Mouse (Mus musculus): ENCODE results near the gene Exoc6b.
"Not testable (repeated sequence)": the region's sequence is repeated elsewhere in the genome, so short reads cannot be mapped to it uniquely, and the experiment has no call there.

Gene Exoc6b

GRCm38 (mm10) chr6:85069023-85069985 is at the start of gene Exoc6b:
Gene Exoc6b, minus strand, starts transcription at chr6:85069513.
- DNase-seq (ENCODE audit: low spot score) = peak; percentile 68

GRCm38 (mm10) chr6:85117545-85118511 is 48.5 kb upstream of the Exoc6b start:
- not testable (repeated sequence) for DNase-seq (ENCODE audit: low spot score)

DNA sequence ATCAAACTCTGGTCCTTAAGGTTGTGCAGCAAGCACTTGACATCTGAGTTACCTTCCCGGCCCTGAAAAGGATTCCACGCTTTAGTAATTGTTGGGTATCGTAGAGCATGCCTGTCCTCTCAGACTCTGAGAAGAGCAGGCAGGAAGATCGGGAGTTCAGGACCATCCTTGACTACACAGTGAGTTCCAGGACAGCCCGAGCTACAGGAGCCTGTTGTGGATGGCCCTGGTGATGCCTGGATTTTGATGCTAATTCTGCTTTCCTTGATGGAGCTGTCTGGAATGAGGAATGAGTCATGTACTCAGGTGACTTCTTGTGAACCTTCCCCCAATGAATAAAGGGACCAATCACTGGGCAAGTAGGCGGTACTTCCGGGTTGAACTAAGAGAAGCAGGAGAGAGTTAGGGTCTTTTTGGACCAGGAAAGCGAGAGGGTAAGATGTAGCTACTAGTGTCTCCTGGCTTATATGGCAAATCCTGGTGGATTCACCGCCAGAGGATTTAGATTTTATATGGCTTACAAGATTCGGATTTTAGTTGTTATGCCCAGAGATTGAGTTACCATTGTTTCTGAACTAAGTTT is 35.8 kb upstream of the Exoc6b start:
- no peak for DNase-seq (ENCODE audit: low spot score)

DNA sequence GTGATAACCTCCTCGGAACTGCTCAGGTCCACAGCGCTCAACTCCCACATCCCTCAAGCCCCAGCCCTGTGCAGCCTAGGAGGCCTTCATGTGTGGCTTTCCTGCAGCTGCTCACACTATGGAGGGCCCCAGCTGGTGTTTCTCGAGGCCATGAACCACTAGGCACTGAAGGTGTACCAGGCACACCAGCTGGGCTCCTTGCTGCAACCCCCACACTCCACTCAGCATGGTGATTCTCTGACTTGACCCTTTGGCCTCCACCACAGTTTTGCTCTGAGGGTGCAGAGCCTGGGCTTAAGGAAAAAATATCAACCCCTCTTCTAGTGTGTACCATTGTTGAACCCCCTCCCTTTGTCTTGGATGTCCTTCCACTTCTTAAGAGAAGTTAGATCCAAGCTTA is 34.0 kb upstream of the Exoc6b start:
- DNase-seq (ENCODE audit: low spot score) = no peak

GRCm38 (mm10) chr6:85096441-85096840 is 27.1 kb upstream of the Exoc6b start:
- DNase-seq (ENCODE audit: low spot score) = no peak

DNA sequence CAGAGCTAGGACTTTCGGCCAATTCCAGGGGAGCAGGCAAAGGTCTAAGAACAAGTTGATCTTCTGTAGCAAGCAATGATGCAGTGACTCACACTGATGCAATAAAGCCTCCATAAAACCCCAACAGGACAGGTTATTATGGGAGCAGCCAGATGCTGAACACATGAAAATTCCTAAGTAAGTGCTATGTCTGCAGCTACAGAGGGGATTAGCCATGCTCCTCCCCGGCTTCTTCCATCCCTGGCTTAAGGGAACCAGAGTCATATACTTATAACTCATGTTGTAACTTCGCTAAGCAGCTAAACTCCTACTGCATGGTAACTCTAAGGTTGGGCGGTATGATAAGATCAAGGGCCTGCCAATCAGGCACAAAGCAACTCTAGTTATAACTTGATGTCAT is 18.1 kb upstream of the Exoc6b start:
- DNase-seq (ENCODE audit: low spot score) = no peak

GRCm38 (mm10) chr6:85086645-85087044 is 17.3 kb upstream of the Exoc6b start:
- DNase-seq (ENCODE audit: low spot score) = no peak

DNA sequence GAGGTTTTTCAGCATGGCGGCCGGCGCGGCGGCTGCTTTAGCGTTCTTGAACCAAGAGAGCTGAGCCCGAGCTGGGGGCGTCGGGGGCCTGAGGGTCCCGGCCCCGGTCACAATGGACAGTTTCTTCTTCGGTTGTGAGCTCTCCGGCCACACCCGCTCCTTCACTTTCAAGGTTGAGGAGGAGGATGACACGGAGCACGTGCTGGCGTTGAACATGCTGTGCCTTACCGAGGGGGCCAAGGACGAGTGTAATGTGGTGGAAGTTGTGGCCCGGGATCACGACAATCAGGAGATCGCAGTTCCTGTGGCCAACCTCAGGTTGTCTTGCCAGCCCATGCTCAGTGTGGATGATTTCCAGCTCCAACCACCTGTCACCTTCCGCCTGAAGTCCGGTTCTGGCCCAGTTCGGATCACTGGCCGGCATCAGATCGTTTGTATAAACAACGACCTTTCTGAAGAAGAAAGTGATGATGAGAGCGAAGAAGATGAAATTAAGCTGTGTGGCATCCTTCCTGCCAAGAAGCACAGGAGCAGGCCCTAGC is 6.9 kb upstream of the Exoc6b start:
- not testable (repeated sequence) for DNase-seq (ENCODE audit: low spot score)

- DNase-seq (ENCODE audit: low spot score) = no peak
Measured at GRCm38 (mm10) chr6:85074996-85075395, 5.7 kb upstream of the Exoc6b start.

DNA sequence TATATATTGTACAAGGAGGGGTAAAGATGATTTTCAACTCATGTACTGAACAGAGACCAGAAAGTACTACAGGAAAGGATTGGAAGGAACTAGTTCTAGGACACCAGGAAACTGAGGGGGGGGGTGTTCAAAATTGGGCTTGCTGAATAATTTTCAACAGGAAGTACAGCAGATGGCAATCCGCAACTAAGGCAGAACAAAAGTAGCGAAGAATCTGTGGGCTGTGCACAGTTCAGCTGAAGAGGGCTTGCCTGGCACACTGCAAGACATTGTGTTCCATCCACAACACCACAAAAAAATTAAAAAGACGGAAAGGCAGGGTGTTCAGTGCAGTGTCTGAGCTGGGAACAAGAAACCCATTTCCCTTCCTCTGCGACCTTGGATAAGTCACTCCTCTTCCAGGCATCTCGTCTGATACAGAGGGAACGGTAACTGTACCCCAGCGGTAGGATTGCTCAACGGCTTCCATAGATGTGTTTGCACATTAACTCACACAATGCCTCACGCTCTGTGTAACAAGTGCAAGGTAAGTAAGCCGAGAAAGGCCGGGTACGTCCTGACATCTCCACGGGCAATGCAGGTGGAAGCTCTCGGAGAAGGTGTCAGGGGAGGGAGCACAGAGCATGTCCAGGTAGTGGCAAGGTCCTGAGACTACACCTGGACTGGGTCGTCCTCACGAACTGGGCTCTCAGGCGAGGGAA is 841 bp downstream of the Exoc6b start:
- DNase-seq (ENCODE audit: low spot score) = no peak

DNA sequence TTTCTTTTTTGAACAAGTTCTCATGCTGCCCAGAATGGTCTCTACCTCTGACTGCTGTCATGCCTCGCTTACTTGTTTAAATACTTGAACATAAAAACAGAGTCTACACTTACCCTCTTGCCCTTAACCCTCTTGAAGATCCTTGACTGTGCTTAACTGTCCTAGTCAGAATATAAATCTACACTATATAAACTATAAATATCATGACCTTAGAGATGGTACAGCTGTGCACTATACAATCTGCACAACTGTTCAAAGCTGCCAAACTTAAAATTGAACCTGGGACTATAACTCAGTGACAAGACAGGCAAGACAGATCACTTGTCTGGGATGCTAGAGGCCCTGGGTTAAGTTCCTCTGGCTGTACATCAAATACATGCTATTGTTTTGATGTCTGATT is 11.7 kb downstream of the Exoc6b start:
- DNase-seq (ENCODE audit: low spot score) = no peak

GRCm38 (mm10) chr6:85051109-85051508 is 18.2 kb downstream of the Exoc6b start:
- DNase-seq (ENCODE audit: low spot score) = no peak

GRCm38 (mm10) chr6:85046531-85046930 is 22.8 kb downstream of the Exoc6b start:
- DNase-seq (ENCODE audit: low spot score) = no peak

GRCm38 (mm10) chr6:85044621-85045152 is 24.6 kb downstream of the Exoc6b start:
- DNase-seq (ENCODE audit: low spot score) = no peak

GRCm38 (mm10) chr6:85037677-85038076 is 31.6 kb downstream of the Exoc6b start:
- DNase-seq (ENCODE audit: low spot score) = no peak

GRCm38 (mm10) chr6:85029671-85030070 is 39.6 kb downstream of the Exoc6b start:
- DNase-seq (ENCODE audit: low spot score) = no peak

- DNase-seq (ENCODE audit: low spot score) = no peak
Measured at GRCm38 (mm10) chr6:85024403-85024802, 44.9 kb downstream of the Exoc6b start.

DNA sequence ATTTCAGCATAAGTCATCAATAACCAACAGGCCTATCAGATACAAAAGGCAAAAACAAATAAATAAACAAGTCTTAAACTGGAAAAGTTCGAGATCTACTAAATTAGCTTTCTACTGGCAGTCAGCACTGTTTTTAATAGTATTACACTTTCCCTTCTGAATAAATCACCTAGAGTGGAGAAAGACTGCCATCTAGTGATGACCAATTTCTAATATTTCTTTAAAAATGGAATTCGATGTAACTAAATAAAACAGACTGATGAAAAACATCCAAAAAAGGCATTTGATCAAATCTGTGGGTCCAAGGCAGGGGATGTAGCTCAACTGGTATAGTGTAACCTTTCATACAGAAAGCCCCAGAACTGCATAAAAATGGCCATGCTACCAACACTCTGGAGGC is 52.3 kb downstream of the Exoc6b start:
- no peak for DNase-seq (ENCODE audit: low spot score)

DNA sequence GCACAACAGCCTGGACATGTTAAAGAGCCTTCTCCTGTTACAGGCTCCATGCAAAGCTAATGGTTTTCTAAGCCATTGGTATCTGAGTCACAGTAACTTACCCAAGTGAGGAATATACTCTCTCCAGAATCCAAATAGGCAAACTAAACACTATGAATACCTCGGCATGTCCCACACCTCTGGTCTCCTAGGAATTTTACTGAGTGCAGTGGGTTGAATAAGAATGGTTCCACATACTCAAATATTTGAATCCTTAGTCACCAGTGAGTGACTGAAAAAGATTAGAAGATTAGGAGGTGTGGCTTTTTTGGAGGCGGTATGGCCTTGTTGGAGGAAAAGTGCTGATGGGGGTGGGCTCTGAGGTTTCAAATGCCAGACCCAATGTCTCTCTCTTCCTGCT is 55.4 kb downstream of the Exoc6b start:
- DNase-seq (ENCODE audit: low spot score) = no peak

- no peak for DNase-seq (ENCODE audit: low spot score)
Measured at GRCm38 (mm10) chr6:85010397-85010796, 58.9 kb downstream of the Exoc6b start.

DNA sequence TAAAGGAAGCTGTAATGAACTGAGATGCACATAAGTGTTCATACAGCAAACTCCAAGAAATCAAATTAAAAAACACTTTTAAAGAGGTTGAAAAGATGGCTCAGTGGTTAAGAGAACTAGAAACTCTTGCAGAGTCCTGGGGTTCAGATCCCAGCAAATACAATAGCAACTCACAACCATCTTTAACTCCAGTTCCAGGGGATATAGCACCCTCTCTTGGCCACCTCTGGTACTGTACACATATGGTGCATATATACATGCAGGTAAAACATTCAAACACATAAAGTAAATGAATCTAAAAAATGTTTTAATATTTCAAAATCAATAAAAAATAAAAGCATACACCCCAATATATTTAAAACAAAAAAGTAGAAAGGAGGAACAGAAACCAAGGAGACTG is 73.9 kb downstream of the Exoc6b start:
- no peak for DNase-seq (ENCODE audit: low spot score)
